19 mouse cellular contexts compared by ENCODE assay signal in genomic region chr7:65422456-65422855, GRCm38 (mm10).
A peak's percentile ranks its signal among the peaks of the same experiment; 100 is the strongest.
DNase-seq lines count a peak whose midpoint lies in the region; ATAC-seq and TF ChIP-seq lines count a peak whose summit lies in the region.
"Had no signal": no experiment of that assay in that cellular context is flagged by ENCODE, and none has a peak within 500 bp of the region (broad histone marks: within the 10 kb centered on the region; RNA-seq: fewer than 3 reads in every experiment).

No protein-coding gene starts in this region.

- 18% methylated on average over 1 of the region's 1 CpGs for WGBS in heart, embryonic 10.5 days
- 38% methylated on average over 1 of the region's 1 CpGs for WGBS in lung, embryonic 16.5 days
- WGBS in limb, embryonic 10.5 days: 93% methylated on average over 1 of the region's 1 CpGs

- peak; percentile 56 for ATAC-seq in lung, embryonic 16.5 days (ENCODE audit: low read depth)
- ATAC-seq: activated CD4-positive, CD25-positive, alpha-beta regulatory T cell, adult 4 months; forebrain, embryonic 15.5 days; Patski had no signal

- H3K9ac ChIP-seq in lung, embryonic 16.5 days (ENCODE audit: low read length): no peak overlapping the region
- H3K9ac ChIP-seq: embryonic facial prominence, embryonic 13.5 days; forebrain, embryonic 15.5 days; heart, embryonic 12.5 days; hindbrain, embryonic 12.5 days had no signal

- no peak for DNase-seq in heart, embryonic 10.5 days (ENCODE audit: low spot score)
- DNase-seq in heart, adult 18-20 months: no peak
- DNase-seq in layer of hippocampus, adult 2 months (ENCODE audit: low spot score in 2 of 2): no peak
- DNase-seq in layer of hippocampus, adult 11-12 months (ENCODE audit: low spot score): no peak
- DNase-seq in lung, postnatal 10 days: no peak
- no peak for DNase-seq in limb, embryonic 10.5 days (ENCODE audit: low spot score)
- DNase-seq: adrenal gland, postnatal 14 days; cerebellum, adult 11-12 months; cerebellum, adult 9-11 months; cerebellum, postnatal 36 days; gastrocnemius, postnatal 10 days; heart, adult 2 months had no signal

- H3K27me3 ChIP-seq in heart, embryonic 10.5 days (ENCODE audit: insufficient read depth, poor library complexity, severe bottlenecking): no peaks in the 10 kb centered on the region
- H3K27me3 ChIP-seq in lung, embryonic 16.5 days (ENCODE audit: control insufficient read depth, insufficient read depth, low read depth, low read length): no peaks in the 10 kb centered on the region
- no peaks in the 10 kb centered on the region for H3K27me3 ChIP-seq in limb, embryonic 10.5 days (ENCODE audit: low read depth, poor library complexity, severe bottlenecking)
- H3K27me3 ChIP-seq: embryonic facial prominence, embryonic 13.5 days; forebrain, embryonic 15.5 days; heart, embryonic 12.5 days; hindbrain, embryonic 12.5 days; Patski had no signal

- H3K4me3 ChIP-seq in heart, embryonic 10.5 days: no peak overlapping the region
- no peak overlapping the region for H3K4me3 ChIP-seq in layer of hippocampus, adult 2 months
- no peak overlapping the region for H3K4me3 ChIP-seq in lung, embryonic 16.5 days (ENCODE audit: low read length)
- no peak overlapping the region for H3K4me3 ChIP-seq in limb, embryonic 10.5 days
- H3K4me3 ChIP-seq: embryonic facial prominence, embryonic 13.5 days; forebrain, embryonic 15.5 days; heart, adult 2 months; heart, embryonic 12.5 days; hindbrain, embryonic 12.5 days had no signal

- H3K4me2 ChIP-seq in lung, embryonic 16.5 days (ENCODE audit: low read depth, low read length): no peak overlapping the region
- H3K4me2 ChIP-seq: embryonic facial prominence, embryonic 13.5 days; forebrain, embryonic 15.5 days; heart, embryonic 12.5 days; hindbrain, embryonic 12.5 days had no signal

- no peaks in the 10 kb centered on the region for H3K9me3 ChIP-seq in heart, embryonic 10.5 days
- H3K9me3 ChIP-seq in lung, embryonic 16.5 days (ENCODE audit: control insufficient read depth, low read length): no peaks in the 10 kb centered on the region
- no peaks in the 10 kb centered on the region for H3K9me3 ChIP-seq in limb, embryonic 10.5 days (replicated peaks)
- H3K9me3 ChIP-seq: embryonic facial prominence, embryonic 13.5 days; forebrain, embryonic 15.5 days; hindbrain, embryonic 12.5 days had no signal

- no peaks in the 10 kb centered on the region for H3K36me3 ChIP-seq in heart, embryonic 10.5 days
- H3K36me3 ChIP-seq in lung, embryonic 16.5 days (ENCODE audit: control insufficient read depth, insufficient read depth, low read length): no peaks in the 10 kb centered on the region
- no peaks in the 10 kb centered on the region for H3K36me3 ChIP-seq in limb, embryonic 10.5 days
- H3K36me3 ChIP-seq: embryonic facial prominence, embryonic 13.5 days; forebrain, embryonic 15.5 days; heart, embryonic 12.5 days; hindbrain, embryonic 12.5 days had no signal

- H3K4me1 ChIP-seq in heart, embryonic 10.5 days: peaks cover 40% of the 10 kb centered on the region
- peaks cover 12% of the 10 kb centered on the region; the same call in 1 of the 2 replicates for H3K4me1 ChIP-seq in lung, embryonic 16.5 days (replicated peaks; ENCODE audit: control insufficient read depth, insufficient read depth, low read length)
- H3K4me1 ChIP-seq in limb, embryonic 10.5 days: peaks cover 40% of the 10 kb centered on the region

- peak overlapping the region; percentile 65; the same call in 1 of the 2 replicates for H3K27ac ChIP-seq in heart, embryonic 10.5 days
- H3K27ac ChIP-seq in layer of hippocampus, adult 2 months: peak overlapping the region; percentile 73
- H3K27ac ChIP-seq in lung, embryonic 16.5 days (ENCODE audit: low read length): peak overlapping the region; percentile 61
- 0 out of 2 replicates have a peak overlapping the region, but pooled peaks have one; percentile 11 for H3K27ac ChIP-seq in limb, embryonic 10.5 days
- H3K27ac ChIP-seq: embryonic facial prominence, embryonic 13.5 days; forebrain, embryonic 15.5 days; heart, adult 2 months had no signal

- no peak for TF ChIP-seq CTCF in layer of hippocampus, adult 2 months (conservative IDR thresholded peaks at IDR 0.05)

Comparison
In these comparisons a context has a peak if more than half of its experiments do, and no peak if none do; other contexts are left out.
1. H3K27ac ChIP-seq: peak in every context shown above with its lines; median percentile 73 in layer of hippocampus, adult 2 months; 65 in heart, embryonic 10.5 days; 61 in lung, embryonic 16.5 days; 11 in limb, embryonic 10.5 days.